Mouse (Mus musculus): ENCODE results near the gene Hsp90ab1.

DNA sequence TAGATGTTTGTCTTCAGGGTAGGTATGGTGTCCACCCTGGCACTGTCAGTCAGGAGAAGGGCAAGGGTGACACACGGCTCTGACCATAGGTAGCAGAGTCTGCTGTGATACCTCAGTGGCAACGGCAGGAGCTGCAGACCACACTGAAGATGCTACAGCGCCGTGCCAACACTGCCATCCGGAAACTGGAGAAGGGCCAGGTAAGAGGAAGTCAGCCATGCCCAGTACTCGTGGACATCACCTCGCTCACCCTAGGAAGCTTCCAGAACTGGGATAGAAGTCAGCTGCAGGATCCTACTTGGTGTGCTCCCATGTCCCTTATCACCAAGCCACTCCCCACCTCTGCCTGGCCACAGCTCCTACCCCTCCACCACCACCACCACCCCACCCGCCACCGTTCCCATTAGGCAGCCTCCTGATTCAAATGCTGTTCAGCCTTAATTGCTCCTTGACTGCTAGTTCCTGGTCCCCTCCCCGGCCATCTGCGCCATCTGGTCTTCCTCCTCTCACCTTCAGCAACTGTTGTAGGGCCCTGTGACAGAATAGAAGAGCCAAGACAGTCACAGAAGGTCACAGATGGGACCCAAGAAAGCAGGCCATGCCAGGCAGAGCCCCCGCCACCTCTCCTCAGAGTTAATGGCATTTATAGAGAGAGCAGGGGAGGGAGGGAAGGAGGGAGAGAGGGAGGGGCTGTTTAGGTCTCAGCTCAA is 54.1 kb downstream of the Hsp90ab1 start:
- TF ChIP-seq POLR2A (IDR thresholded peaks at IDR 0.05; ENCODE audit: low read depth, low read length) (no peak), CTCF (IDR thresholded peaks at IDR 0.05; ENCODE audit: extremely low read depth, insufficient read depth, insufficient read length, insufficient replicate concordance) (no peak)

All from spleen, adult 2 months (tissue).